Mouse (Mus musculus) lung, adult 2 months (tissue): ENCODE measurements around the gene Metap1. TPM values are rescaled to one million over a fixed set of nuclear protein-coding genes. Genes with fewer than 3 reads are reported as not detected.

Experiments used
- DNase-seq: peaks from one replicate; pipeline ENCODE4 v3.0.0; 2022
- H3K4me1 ChIP-seq: fragments of 200-500 bp; 2 replicates; pipeline ENCODE4 v1.6.1; 2011; ENCODE audit warnings: low read length; ENCODE audit not compliant: control insufficient read depth, insufficient read depth
- H3K4me3 ChIP-seq: fragments of 200-500 bp; replicated peaks from 2 replicates; pipeline ENCODE3; 2011; ENCODE audit warnings: low read depth, mild to moderate bottlenecking, control low read depth, low read length; ENCODE audit errors: extremely low read depth
- CTCF ChIP-seq: fragments of 200-500 bp; IDR thresholded peaks from 2 replicates; pipeline ENCODE4 v1.5.1; 2011; ENCODE audit warnings: mild to moderate bottlenecking, low read length, control low read depth; ENCODE audit not compliant: insufficient read depth
- POLR2A ChIP-seq: fragments of 200-500 bp; IDR thresholded peaks from 2 replicates; pipeline ENCODE4 v1.6.1; 2011; ENCODE audit warnings: low read depth, mild to moderate bottlenecking, control low read depth, low read length, borderline replicate concordance; ENCODE audit errors: extremely low read depth
- WGBS: fragments of 180-500 bp; shearing (Covaris S2); methylation state at CpG from one replicate; pipeline ENCODE4 v1.1.7; 2018; 5-methylcytosine and 5-hydroxymethylcytosine counted together
- polyA plus RNA-seq: library from polyadenylated mRNA; depleted of rRNA; stranded (reverse); fragments of >200 nt; gene quantifications from 2 replicates; pipeline ENCODE4 v1.2.3, GENCODE M21; 2012

Gene Metap1
- polyA plus RNA-seq, 1 experiment = 15.6 TPM

DNA sequence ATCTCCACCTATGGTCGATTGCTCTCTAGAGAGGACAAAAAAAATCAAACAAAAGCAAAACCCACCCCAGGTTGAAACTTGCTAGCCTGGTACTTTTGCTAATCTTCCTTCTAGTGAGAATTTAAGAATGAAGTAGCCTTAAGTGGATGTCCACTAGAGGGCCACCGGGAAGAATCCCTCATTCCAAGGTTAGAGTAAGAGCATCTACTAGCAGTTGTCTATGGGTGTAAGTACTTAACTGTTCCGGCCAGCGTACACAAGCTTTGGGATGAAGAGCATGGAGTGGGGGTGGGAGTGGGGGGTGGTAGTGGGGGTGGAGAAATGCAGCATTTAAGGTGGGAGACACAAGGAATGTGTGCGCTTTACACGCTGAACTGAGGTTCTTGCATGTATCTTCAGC is 17.4 kb upstream of the Metap1 start:
- DNase-seq = no peak
- TF ChIP-seq CTCF = no peak
- TF ChIP-seq POLR2A = no peak
- Histone ChIP-seq H3K4me3 (no peak overlapping the region), H3K4me1 (no peaks in the 10 kb centered on the region)
- WGBS = 50% methylated on average over 6 of the region's 6 CpGs

DNA sequence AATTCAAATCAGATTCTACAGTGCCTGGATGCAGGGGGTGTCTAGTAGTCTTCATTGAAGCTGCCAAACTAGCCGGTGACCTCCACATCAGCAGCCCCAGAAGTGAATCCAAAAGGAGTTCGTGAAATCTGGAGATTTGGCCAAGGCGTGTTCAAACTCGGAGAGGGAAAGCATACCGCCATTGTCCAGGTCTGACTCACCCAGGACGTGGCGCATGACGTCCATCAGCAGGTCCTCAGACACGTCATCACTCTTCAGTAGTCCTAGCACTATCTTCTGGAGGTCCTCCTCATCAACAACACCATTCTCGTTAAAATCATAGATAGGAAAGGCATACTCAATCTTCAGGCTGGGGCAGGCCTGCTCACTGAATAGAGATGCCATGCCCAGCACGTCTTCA is 14.4 kb upstream of the Metap1 start:
- no peak overlapping the region for H3K4me3 ChIP-seq

DNA sequence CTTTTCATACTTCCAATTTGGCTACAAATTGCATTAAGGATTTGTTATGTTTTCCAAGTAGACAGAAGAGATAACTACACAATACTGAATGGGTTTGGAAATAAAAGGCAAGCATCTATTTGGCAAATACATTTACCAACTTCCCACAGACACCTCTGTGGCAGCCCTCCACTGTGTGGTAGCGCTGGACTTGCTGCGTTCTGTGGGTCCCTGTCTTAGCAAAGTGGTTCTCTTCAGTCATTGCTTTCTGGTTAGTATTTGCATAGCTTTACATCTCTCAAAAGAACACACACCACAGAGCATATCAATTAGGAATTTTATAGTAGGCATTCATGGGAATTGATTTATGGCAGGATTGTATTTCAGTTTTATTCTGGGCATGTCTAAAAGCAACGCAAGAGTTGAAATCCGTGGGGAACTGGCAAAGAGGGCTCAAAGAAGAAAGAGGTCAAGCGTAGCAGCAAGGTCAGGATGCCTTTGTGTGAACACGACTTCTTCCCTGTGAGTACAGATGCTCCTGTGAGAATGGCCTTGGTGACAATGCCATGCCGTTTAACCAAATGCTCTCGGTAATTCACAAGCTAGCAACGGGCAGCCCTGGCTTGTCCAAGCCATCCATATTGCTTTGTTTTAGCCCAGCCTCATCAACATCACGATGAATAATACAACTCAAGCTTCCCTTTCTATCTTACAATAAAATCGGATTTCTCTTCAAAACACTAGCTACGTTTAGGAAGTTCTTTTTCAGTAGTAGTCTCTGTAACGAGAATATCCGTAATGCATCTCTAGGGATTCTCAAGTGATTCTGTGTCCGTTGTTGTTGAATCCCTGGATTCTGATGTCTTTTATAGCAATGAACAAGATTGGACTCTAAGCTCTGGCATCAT is 10.8 kb upstream of the Metap1 start:
- WGBS = 80% methylated on average over 15 of the region's 15 CpGs
- H3K4me1 ChIP-seq = no peaks in the 10 kb centered on the region
- H3K4me3 ChIP-seq = no peak overlapping the region
- no peak for DNase-seq
- TF ChIP-seq POLR2A (no peak), CTCF (no peak)

More for the DNA sequence above, 14.4 kb upstream of the Metap1 start:
- no peak for DNase-seq
- TF ChIP-seq CTCF = no peak
- TF ChIP-seq POLR2A = no peak
- no peaks in the 10 kb centered on the region for H3K4me1 ChIP-seq
- 69% methylated on average over 11 of the region's 11 CpGs for WGBS

DNA sequence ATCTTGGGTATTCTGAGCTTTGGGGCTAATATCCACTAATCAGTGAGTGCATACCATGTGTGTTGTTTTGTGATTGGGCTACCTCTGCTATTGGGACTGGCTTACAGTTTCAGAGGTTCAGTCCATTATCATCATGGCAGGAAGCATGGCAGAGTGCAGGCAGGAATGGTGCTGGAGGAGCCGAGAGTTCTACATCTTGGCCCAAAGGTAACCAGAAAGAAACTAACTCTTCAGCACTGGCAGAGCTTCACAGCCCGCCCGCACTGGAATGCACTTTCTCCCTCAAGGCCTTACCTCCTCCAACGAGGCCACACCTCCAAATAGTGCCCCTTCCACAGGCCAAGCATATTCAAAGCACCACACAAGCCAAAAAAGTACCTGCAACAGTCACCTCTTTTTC is 9.4 kb upstream of the Metap1 start:
- no peak overlapping the region for H3K4me3 ChIP-seq
- 64% methylated on average over 4 of the region's 4 CpGs for WGBS
- DNase-seq = no peak
- TF ChIP-seq POLR2A = no peak
- no peak for TF ChIP-seq CTCF
- no peaks in the 10 kb centered on the region for H3K4me1 ChIP-seq

DNA sequence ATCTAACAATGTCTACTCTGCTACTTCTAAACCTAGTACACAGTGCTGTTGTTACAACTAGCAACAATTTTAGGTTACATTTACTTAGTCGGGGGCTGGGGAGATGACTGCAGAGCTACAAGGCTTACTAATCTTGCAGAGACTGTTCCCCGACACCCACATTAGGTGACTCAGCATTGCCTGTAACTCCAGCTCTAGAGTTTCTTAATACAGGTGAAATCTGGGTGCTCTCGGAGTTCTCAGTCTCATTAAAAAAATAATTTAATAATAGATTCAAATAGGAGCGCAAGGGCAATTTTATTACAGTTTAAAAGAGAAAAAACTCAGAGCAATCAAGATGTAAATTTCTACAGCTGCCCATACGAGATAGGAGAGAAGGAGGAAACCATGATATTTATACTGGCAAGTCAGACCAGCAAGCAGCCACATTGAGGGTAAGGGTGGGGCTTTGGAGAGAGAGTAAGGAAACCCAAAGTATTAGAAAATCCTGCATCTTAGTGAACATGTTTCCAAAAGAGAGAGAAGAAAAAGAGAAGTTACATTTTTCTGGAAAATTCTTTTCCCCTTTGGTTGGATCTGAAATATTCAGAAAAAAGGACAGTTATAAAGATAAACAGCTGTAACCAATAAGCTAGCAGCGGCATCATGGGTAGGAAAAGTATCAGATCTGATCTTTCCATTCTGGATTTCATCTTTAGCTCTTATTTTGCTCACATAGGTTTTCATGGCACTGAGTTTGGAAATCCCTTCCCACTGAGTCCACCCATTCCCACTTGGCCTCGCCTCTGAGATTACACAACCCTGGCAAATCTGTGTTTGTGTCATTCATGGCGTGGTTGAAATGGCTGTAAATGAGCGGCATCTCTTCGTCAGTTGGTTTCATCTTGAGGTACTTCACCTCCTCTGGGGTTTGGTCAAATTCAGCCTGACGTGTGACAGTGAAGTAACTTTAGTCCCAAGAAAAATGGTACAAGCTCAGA is 6.1 kb upstream of the Metap1 start:
- 70% methylated on average over 11 of the region's 11 CpGs for WGBS

DNA sequence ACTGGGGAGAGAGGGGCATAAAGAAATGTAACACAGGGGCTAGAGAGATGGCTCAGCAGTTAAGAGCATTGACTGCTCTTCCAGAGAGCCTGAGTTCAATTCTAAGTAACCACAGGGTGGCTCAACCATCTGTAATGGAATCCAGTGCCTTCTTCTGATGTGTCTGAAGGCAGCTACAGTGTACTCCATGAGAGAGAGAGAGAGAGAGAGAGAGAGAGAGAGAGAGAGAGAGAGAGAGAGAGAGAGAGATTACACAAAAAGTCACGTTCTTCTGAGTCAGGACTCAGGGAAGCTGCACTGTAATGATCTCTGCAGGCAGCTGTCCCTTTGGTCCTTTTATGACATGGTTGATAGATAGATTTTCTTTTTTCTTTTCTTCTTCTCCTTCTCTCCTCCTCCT is 5.2 kb upstream of the Metap1 start:
- 35% methylated on average over 1 of the region's 1 CpGs for WGBS
- TF ChIP-seq CTCF = no peak
- Histone ChIP-seq H3K4me1 (no peaks in the 10 kb centered on the region), H3K4me3 (no peak overlapping the region)
- no peak for DNase-seq

More for the DNA sequence above, 6.1 kb upstream of the Metap1 start:
- TF ChIP-seq POLR2A = no peak
- Histone ChIP-seq H3K4me1 (no peaks in the 10 kb centered on the region), H3K4me3 (no peak overlapping the region)
- DNase-seq = no peak

DNA sequence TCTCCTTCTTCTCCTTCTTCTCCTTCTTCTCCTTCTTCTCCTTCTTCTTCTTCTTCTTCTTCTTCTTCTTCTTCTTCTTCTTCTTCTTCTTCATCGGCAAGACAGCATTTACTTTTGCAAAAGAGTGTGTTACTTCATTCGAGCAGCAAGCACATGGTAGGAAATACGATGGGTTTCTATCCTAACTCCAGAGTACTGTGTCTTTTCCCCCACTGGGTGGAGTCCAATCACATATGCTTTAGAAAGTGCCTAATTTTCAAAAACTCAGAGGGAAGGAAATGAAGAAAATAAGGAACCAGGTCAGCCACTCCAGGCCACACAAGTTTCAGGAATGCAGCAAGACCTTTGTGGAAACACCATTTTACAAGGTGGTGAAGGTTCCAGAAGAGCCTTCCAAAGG is 4.4 kb upstream of the Metap1 start:
- no peak for DNase-seq
- no peak for TF ChIP-seq CTCF
- no peak for TF ChIP-seq POLR2A
- H3K4me1 ChIP-seq = no peaks in the 10 kb centered on the region
- no peak overlapping the region for H3K4me3 ChIP-seq
- 63% methylated on average over 3 of the region's 3 CpGs for WGBS

DNA sequence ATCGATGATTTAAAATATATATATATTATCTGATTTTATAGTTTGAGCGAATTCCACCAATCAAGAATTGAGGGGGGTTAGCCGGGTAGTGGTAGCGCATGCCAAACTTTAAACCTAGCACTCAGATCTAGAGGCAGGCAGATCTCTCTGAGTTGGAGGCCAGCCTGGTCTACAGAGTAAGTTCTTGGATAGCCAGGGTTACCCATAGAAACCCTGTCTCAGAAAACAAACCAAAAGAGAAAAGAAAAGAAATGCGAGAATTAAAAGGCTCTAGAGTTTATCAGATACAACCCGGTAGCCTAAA is 671 bp upstream of the Metap1 start:
- H3K4me1 ChIP-seq = no peaks in the 10 kb centered on the region; the same call in 1 of the 2 replicates
- no peak for DNase-seq
- TF ChIP-seq CTCF (no peak), POLR2A (no peak)
- 20% methylated on average over 6 of the region's 6 CpGs for WGBS
- H3K4me3 ChIP-seq = peak overlapping the region; percentile 19

DNA sequence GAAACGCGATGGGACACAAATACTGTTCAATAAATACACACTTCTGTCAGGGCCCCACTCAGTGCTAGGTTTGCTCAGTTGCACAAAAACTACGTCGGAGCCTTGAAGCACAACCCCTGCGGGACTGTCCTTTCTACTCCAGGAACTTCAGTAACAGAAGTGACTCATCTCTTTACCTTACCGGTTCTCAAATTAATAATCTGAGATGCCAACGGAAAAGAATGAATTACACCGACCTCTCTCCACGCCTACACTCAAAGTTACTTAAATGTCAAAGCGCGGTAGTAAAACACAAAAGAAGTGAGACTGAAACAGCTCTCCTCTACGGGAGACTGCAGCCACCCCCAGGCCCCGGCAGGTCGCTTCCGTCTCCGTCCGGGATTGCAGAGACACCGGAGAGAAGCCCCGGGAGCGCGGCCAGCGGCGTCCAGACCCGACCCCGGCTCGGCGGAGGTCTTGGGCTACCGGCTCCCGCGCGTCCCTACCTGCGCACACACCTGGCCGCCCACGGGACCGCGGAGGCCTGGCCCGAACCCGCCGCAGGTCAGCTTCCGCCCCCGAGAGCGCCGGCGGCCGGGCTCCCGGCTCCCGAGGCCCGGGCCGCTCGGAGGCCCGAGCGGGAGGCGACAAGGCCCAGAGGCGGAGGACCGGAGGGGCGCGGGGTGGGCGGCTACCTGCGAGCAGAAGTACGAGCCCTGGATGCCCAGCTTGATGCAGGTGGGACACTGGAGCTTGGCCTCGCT is 560 bp downstream of the Metap1 start:
- Histone ChIP-seq H3K4me1 (no peaks in the 10 kb centered on the region; the same call in 1 of the 2 replicates), H3K4me3 (peak overlapping the region; percentile 97)
- no peak for DNase-seq
- no peak for TF ChIP-seq CTCF
- TF ChIP-seq POLR2A = no peak
- WGBS = under 1% methylated on average over 60 of the region's 61 CpGs
